Mouse (Mus musculus): ENCODE measurements around the gene Trp53. TPM values are rescaled to one million over a fixed set of nuclear protein-coding genes. Genes with fewer than 3 reads are reported as not detected.

Gene Trp53
- total and polyA plus RNA-seq, 3 experiments: 76.4 to 212 TPM; not detected in 1

DNA sequence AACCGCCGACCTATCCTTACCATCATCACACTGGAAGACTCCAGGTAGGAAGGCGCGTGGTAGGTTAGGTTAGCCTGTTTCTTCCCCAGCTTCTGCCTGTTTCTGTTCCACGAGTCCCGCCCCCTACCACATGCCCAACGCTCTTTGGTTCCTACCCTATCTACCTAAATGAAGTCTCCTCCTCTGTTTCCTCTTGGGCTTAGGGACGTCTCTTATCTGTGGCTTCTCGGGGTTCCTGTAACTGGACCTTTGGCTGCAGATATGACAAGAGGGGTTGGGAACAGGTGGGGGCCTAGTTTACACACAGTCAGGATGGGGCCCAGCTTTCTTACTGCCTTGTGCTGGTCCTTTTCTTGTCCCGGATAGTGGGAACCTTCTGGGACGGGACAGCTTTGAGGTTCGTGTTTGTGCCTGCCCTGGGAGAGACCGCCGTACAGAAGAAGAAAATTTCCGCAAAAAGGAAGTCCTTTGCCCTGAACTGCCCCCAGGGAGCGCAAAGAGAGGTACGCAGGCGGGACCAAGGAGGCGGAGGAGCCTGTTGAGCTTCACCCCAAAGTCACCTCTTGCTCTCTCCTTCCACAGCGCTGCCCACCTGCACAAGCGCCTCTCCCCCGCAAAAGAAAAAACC lies 9.2 kb downstream of the Trp53 start (continued):
- TF ChIP-seq USF1 (IDR thresholded peaks at IDR 0.05; ENCODE audit: low read depth, low read length) (0 out of 2 replicates have a peak, but pooled peaks have one; percentile 30), TAL1 (IDR thresholded peaks at IDR 0.05; ENCODE audit: low read length) (peak; percentile 46; the same call in 1 of the 2 replicates), RAD21 (IDR thresholded peaks at IDR 0.05; ENCODE audit: low read depth, low read length) (no peak), UBTF (IDR thresholded peaks at IDR 0.05; ENCODE audit: borderline replicate concordance, insufficient read depth, low read depth, low read length) (no peak), GABPA (IDR thresholded peaks at IDR 0.05; ENCODE audit: low read depth, low read length) (no peak), TBP (IDR thresholded peaks at IDR 0.05; ENCODE audit: low read depth, low read length) (peak; percentile 32; the same call in 1 of the 2 replicates), POLR2AphosphoS2 (IDR thresholded peaks at IDR 0.05; ENCODE audit: low read length) (peak; percentile 69), ELF1 (IDR thresholded peaks at IDR 0.05; ENCODE audit: low read depth, low read length) (peak; percentile 62), TCF12 (IDR thresholded peaks at IDR 0.05; ENCODE audit: low read depth, low read length) (peak; percentile 88), CHD2 (IDR thresholded peaks at IDR 0.05; ENCODE audit: low read length) (peak; percentile 38; the same call in 1 of the 2 replicates), POLR2A (IDR thresholded peaks at IDR 0.05; ENCODE audit: control insufficient read depth in 1 of 2, insufficient read depth in 1 of 2, low read depth in 1 of 2, low read length in 2 of 2, poor library complexity in 1 of 2) (peak in 1 of 2 experiments; percentile 47; a peak in 1 of 4 replicates), HCFC1 (IDR thresholded peaks at IDR 0.05; ENCODE audit: low read depth, low read length) (peak; percentile 56; the same call in 1 of the 2 replicates), KAT2A (conservative IDR thresholded peaks at IDR 0.05; ENCODE audit: low read depth, low read length) (peak; percentile 45), MAZ (IDR thresholded peaks at IDR 0.05; ENCODE audit: low read depth, low read length) (peak; percentile 93), SIN3A (IDR thresholded peaks at IDR 0.05; ENCODE audit: low read length) (peak; percentile 89), CTCF (IDR thresholded peaks at IDR 0.05 in 2 of 3, conservative IDR thresholded peaks at IDR 0.05 in 1 of 3; ENCODE audit: control insufficient read depth in 1 of 3, insufficient read depth in 1 of 3, low read depth in 2 of 3, low read length in 3 of 3, poor library complexity in 1 of 3, severe bottlenecking in 1 of 3) (no peak), POLR2AphosphoS5 (IDR thresholded peaks at IDR 0.05; ENCODE audit: borderline replicate concordance, low read depth, low read length) (no peak), USF2 (IDR thresholded peaks at IDR 0.05; ENCODE audit: borderline replicate concordance in 1 of 2, insufficient read depth in 1 of 2, low read depth in 1 of 2, low read length in 2 of 2) (no peak), MAFK (IDR thresholded peaks at IDR 0.05; ENCODE audit: borderline replicate concordance, low read depth, low read length) (peak; percentile 42; the same call in 1 of the 2 replicates), EP300 (IDR thresholded peaks at IDR 0.05; ENCODE audit: low read depth in 1 of 2, low read length in 2 of 2) (peak; percentile 79 to 93), JUND (IDR thresholded peaks at IDR 0.05; ENCODE audit: low read depth, low read length) (no peak), MAX (IDR thresholded peaks at IDR 0.05; ENCODE audit: low read length) (peak; percentile 24; the same call in 1 of the 2 replicates), MYC (IDR thresholded peaks at IDR 0.05; ENCODE audit: low read depth, low read length) (peak; percentile 67; the same call in 1 of the 2 replicates), ZNF384 (IDR thresholded peaks at IDR 0.05; ENCODE audit: low read depth, low read length) (no peak)

Data from MEL (cell line).